Mouse (Mus musculus) bone marrow, adult 2 months (tissue): ENCODE data around the gene Fundc2.

Source experiments
- CTCF ChIP-seq: fragments of 200-500 bp; IDR thresholded peaks from 2 replicates; pipeline ENCODE4 v1.5.1; 2011; ENCODE audit warnings: low read length, control low read depth; ENCODE audit not compliant: control insufficient read depth, insufficient read depth
- POLR2A ChIP-seq: fragments of 200-500 bp; IDR thresholded peaks from 2 replicates; pipeline ENCODE4 v1.6.1; 2011; ENCODE audit warnings: low read depth, mild to moderate bottlenecking, control low read depth, low read length, borderline replicate concordance; ENCODE audit not compliant: control insufficient read depth

- TF ChIP-seq CTCF: no peak
- no peak for TF ChIP-seq POLR2A
Observed at GRCm38 (mm10) chrX:75399471-75399870, 17.3 kb downstream of the Fundc2 start.
